Comparison of ENCODE assay signal across 9 mouse cellular contexts in genomic region chr1:167466765-167467426, GRCm38 (mm10). TPM values are rescaled to one million over a fixed set of nuclear protein-coding genes. Genes with fewer than 3 reads are reported as not detected.
DNase-seq lines count a peak whose midpoint lies in the region; ATAC-seq and TF ChIP-seq lines count a peak whose summit lies in the region.
"Had no signal": no experiment of that assay in that cellular context is flagged by ENCODE, and none has a peak within 500 bp of the region (broad histone marks: within the 10 kb centered on the region; RNA-seq: fewer than 3 reads in every experiment).

TSS of gene Lrrc52 (minus strand) at chr1:167466780.

- H3K27me3 ChIP-seq in cerebellum, adult 2 months (ENCODE audit: control insufficient read depth, insufficient read depth, low read length), result no peaks in the 10 kb centered on the region
- H3K27me3 ChIP-seq: neural tube, embryonic 12.5 days had no signal

- H3K27ac ChIP-seq in cerebellum, adult 2 months (ENCODE audit: insufficient read depth, low read length), result no peak within 1 kb of the TSS
- H3K27ac ChIP-seq: neural tube, embryonic 12.5 days had no signal

- TF ChIP-seq CTCF in cerebellum, adult 2 months (IDR thresholded peaks at IDR 0.05; ENCODE audit: borderline replicate concordance, insufficient read depth, low read depth, low read length), result no peak

- DNase-seq in retina, postnatal 1 day, result peak; percentile 24
- DNase-seq in retina, embryonic 14.5 days (ENCODE audit: low spot score), result no peak
- peak; percentile 83 to 90 for DNase-seq in cerebellum, adult 2 months
- DNase-seq in heart, adult 8-10 months (ENCODE audit: low spot score), result peak; percentile 76
- DNase-seq in layer of hippocampus, adult 9-11 months, result peak; percentile 22
- DNase-seq in right cerebral cortex, postnatal 10 days (ENCODE audit: low spot score in 2 of 2), result peak; percentile 72 to 79

- no peak for ATAC-seq in activated CD4-positive, CD25-positive, alpha-beta regulatory T cell, adult 4 months

- 2% methylated on average over 9 of the region's 9 CpGs for WGBS in cerebellum, adult 2 months

- peaks cover 12% of the 10 kb centered on the region for H3K4me1 ChIP-seq in cerebellum, adult 2 months (ENCODE audit: control insufficient read depth, insufficient read depth, low read length)
- H3K4me1 ChIP-seq: neural tube, embryonic 12.5 days had no signal

- H3K4me3 ChIP-seq in cerebellum, adult 2 months (replicated peaks; ENCODE audit: insufficient read depth, low read depth, low read length), result no peak within 1 kb of the TSS
- H3K4me3 ChIP-seq: neural tube, embryonic 12.5 days had no signal

- no peak for TF ChIP-seq POLR2A in cerebellum, adult 2 months (IDR thresholded peaks at IDR 0.05; ENCODE audit: borderline replicate concordance, insufficient read depth, low read length)

RNA-seq across cellular contexts. Expression of gene Lrrc52, which starts in this region (rescaled TPM):
- polyA plus RNA-seq in cerebellum, adult 2 months (2012; rRNA removed), result 0.13 and 0.25 TPM in 2 replicates
- 1 to 10 TPM; 2.7 to 4.7 (median 3.1) TPM for total RNA-seq in heart, adult 8-10 months (2022)
- not detected for polyA plus RNA-seq in activated CD4-positive, CD25-positive, alpha-beta regulatory T cell, adult 4 months (2017; shearing (Covaris generic))
- polyA plus RNA-seq: large intestine, adult 2 months; neural tube, embryonic 12.5 days had no signal

Comparison
In these comparisons a context has a peak if more than half of its experiments do, and no peak if none do; other contexts are left out.
1. Peak in DNase-seq in cerebellum, adult 2 months; RNA of the gene not detected or under 1 TPM.